Mouse (Mus musculus) heart, embryonic 16.5 days (tissue): Measurements from ENCODE around the gene Polr2c. TPM values are rescaled to one million over a fixed set of nuclear protein-coding genes. Genes with fewer than 3 reads are reported as not detected.

Experiments used
- ATAC-seq: fragments of 200-750 bp; cut with Nextera tagmentation; replicated peaks from 2 replicates; pipeline ENCODE4 v1.8.0; 2017; ENCODE audit warnings: moderate number of reproducible peaks; ENCODE audit not compliant: insufficient read depth, low FRiP score; ENCODE audit errors: extremely low read depth
- H3K27ac ChIP-seq: fragments of 300-500 bp; sonication (generic); 2 replicates; pipeline ENCODE4 v1.5.1; 2014; ENCODE audit warnings: mild to moderate bottlenecking, low read length, control low read depth, moderate library complexity
- H3K27me3 ChIP-seq: fragments of 300-500 bp; sonication (generic); 2 replicates; pipeline ENCODE4 v1.6.1; 2014; ENCODE audit warnings: low read length, mixed read lengths; ENCODE audit not compliant: control insufficient read depth, insufficient read depth
- H3K36me3 ChIP-seq: fragments of 300-500 bp; sonication (generic); 2 replicates; pipeline ENCODE4 v1.6.1; 2014; ENCODE audit not compliant: control insufficient read depth, insufficient read depth
- H3K4me1 ChIP-seq: fragments of 300-500 bp; sonication (generic); 2 replicates; pipeline ENCODE4 v1.6.1; 2014; ENCODE audit warnings: low read length, mixed read lengths; ENCODE audit not compliant: control insufficient read depth, insufficient read depth
- H3K4me2 ChIP-seq: fragments of 300-500 bp; sonication (generic); 2 replicates; pipeline ENCODE4 v1.6.1; 2014; ENCODE audit warnings: low read depth, mild to moderate bottlenecking, control low read depth, low read length
- H3K4me3 ChIP-seq: fragments of 300-500 bp; sonication (generic); 2 replicates; pipeline ENCODE4 v1.5.1; 2014; ENCODE audit warnings: mild to moderate bottlenecking, control low read depth, low read length
- H3K9ac ChIP-seq: fragments of 300-500 bp; sonication (generic); 2 replicates; pipeline ENCODE4 v1.6.1; 2014; ENCODE audit warnings: low read length, control low read depth
- H3K9me3 ChIP-seq: fragments of 300-500 bp; sonication (generic); replicated peaks from 2 replicates; pipeline ENCODE4 v1.6.1; 2016; ENCODE audit warnings: low read length; ENCODE audit not compliant: control insufficient read depth
- WGBS: fragments of 180-500 bp; shearing (Covaris S2); extraction: QIAGEN DNeasy Blood & Tissue Kit; methylation state at CpG from one replicate; pipeline ENCODE4 v1.1.7; 2014; 5-methylcytosine and 5-hydroxymethylcytosine counted together
- polyA plus RNA-seq: library from polyadenylated mRNA; unstranded; fragments of >200 nt; fragmentation: Nextera tagmentation; extraction: Ambion mirVana; gene quantifications from 2 replicates; pipeline ENCODE4 v1.2.1, GENCODE M21; 2015

The Polr2c gene
- polyA plus RNA-seq, 1 experiment from 2014 or later: 134 TPM

DNA sequence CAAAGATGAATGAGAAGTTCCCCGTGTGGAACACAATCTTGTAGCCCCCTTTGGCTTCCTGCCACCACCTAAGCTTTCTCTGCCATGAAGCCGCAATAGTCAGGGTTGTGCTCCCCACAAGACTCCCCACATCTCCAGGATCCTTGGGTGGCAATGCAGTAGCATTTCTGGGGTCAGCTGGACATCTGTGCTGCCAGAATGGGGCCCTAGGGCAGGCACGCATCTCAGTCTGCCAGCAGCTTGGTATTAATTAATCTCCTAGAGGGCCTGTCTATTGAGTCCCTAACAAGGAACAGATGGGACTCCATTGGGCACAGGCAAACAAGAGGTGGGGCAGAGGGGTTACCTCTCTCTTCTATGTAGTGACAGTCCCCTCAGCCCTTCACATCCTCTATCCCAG is 14.9 kb downstream of the Polr2c start:
- Histone ChIP-seq H3K36me3 (no peaks in the 10 kb centered on the region), H3K9me3 (no peaks in the 10 kb centered on the region), H3K4me2 (peak overlapping the region; percentile 32), H3K4me3 (no peak overlapping the region), H3K27me3 (no peaks in the 10 kb centered on the region), H3K4me1 (peaks cover 60% of the 10 kb centered on the region), H3K27ac (peak overlapping the region; percentile 28), H3K9ac (0 out of 2 replicates have a peak overlapping the region, but pooled peaks have one; percentile 5)
- 47% methylated on average over 3 of the region's 3 CpGs for WGBS
- no peak for ATAC-seq

DNA sequence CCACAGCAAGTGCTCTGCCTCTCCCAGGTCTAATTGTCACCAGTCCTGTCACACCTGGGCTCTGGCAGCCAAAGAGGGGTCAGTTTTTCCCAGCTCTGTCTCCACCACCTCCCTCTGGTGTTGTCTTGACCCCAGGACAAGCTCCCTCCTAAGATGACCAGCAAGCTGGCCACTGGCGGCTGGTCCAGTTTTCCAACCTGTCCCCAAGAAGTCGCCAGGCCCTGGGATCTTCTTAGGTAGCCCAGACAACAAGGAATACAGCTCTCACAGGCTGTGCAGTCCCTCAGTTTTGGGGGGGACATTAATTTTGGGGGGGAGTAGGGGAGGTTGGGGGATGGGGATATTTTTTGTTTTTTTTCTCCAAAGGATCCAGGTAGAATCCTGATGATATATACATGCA is 15.3 kb downstream of the Polr2c start:
- no peak overlapping the region for H3K27ac ChIP-seq
- no peaks in the 10 kb centered on the region for H3K9me3 ChIP-seq
- peak overlapping the region; percentile 32 for H3K4me2 ChIP-seq
- no peak overlapping the region for H3K4me3 ChIP-seq
- WGBS: 78% methylated on average over 2 of the region's 2 CpGs
- no peak for ATAC-seq
- H3K4me1 ChIP-seq: peaks cover 60% of the 10 kb centered on the region
- H3K9ac ChIP-seq: no peak overlapping the region
- no peaks in the 10 kb centered on the region for H3K27me3 ChIP-seq
- no peaks in the 10 kb centered on the region for H3K36me3 ChIP-seq

DNA sequence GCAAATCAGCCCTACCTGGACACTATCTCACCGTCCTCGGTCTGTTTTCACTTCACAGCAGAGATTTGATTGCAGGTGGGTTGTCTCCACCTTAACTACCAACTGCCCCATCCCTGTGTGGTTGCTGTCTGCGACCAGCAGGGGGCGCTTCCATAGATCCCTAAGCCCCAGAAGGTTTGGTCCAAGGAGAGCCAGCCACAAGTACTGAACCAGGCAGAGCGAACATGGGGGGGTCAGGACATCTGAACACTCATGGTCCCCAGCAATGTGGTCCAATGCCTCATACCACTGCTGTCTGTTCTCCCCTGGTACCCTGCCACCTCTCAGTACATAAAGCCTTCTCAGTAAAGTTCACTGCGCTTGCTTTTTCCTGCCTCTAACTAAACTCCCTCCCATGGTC is 17.1 kb downstream of the Polr2c start:
- ATAC-seq: no peak
- H3K36me3 ChIP-seq: no peaks in the 10 kb centered on the region
- peak overlapping the region; percentile 24; the same call in 1 of the 2 replicates for H3K9ac ChIP-seq
- peak overlapping the region; percentile 95 for H3K4me2 ChIP-seq
- 11% methylated on average over 6 of the region's 6 CpGs for WGBS
- no peaks in the 10 kb centered on the region for H3K9me3 ChIP-seq
- peak overlapping the region; percentile 67 for H3K4me3 ChIP-seq
- H3K27ac ChIP-seq: no peak overlapping the region
- peaks cover 46% of the 10 kb centered on the region for H3K4me1 ChIP-seq
- no peaks in the 10 kb centered on the region for H3K27me3 ChIP-seq

DNA sequence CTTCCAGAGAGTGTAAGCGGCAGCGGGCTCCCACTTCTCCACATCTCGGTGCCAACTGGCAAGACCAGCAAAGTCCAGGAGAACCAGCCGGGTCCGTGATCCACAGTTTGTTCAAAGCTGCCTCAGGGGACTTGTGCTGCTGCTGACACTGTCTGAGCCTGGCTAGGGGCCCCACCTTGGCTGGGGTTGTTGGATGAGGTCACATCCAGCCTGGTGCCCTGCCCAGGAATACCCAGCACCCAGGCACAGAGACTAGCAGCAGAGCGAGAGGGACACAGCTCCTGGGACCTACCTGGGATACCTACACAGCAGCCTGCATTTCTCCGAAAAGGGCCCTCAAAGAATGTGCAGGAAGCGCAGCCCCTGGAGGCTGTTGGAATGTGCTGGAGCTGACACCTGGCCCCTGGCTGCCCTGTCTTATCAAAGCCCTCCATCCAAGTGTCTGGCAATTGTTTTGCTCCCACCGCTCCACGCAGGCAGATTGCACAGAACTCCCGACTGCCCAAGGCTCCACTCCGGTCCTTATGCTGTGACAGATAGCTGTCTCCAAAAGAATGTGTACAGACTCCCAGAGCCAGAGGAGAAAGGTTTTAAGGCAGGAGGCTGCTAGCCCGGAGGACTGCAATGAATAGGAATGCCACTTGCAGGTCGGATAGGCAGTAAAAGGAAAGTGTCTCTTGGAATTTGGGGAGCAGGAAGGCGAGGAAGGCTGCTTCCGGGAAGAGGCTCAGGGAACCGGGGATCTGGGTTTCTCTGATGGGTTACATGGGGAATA is 18.0 kb downstream of the Polr2c start:
- peaks cover 38% of the 10 kb centered on the region for H3K4me1 ChIP-seq
- no peaks in the 10 kb centered on the region for H3K9me3 ChIP-seq
- H3K27me3 ChIP-seq: no peaks in the 10 kb centered on the region
- H3K9ac ChIP-seq: peak overlapping the region; percentile 82
- peak overlapping the region; percentile 67 for H3K4me3 ChIP-seq
- peak overlapping the region; percentile 95 for H3K4me2 ChIP-seq
- H3K27ac ChIP-seq: peak overlapping the region; percentile 78
- WGBS: 8% methylated on average over 17 of the region's 17 CpGs
- no peaks in the 10 kb centered on the region for H3K36me3 ChIP-seq
- ATAC-seq: no peak

- under 1% methylated on average over 16 of the region's 20 CpGs for WGBS
- ATAC-seq: no peak
- no peaks in the 10 kb centered on the region for H3K36me3 ChIP-seq
- peak overlapping the region; percentile 82 for H3K9ac ChIP-seq
- peak overlapping the region; percentile 95 for H3K4me2 ChIP-seq
- peak overlapping the region; percentile 78 for H3K27ac ChIP-seq
- H3K9me3 ChIP-seq: no peaks in the 10 kb centered on the region
- peaks cover 33% of the 10 kb centered on the region for H3K4me1 ChIP-seq
- H3K27me3 ChIP-seq: no peaks in the 10 kb centered on the region
- peak overlapping the region; percentile 67 for H3K4me3 ChIP-seq
Observed at GRCm38 (mm10) chr8:94875871-94876150, 18.6 kb downstream of the Polr2c start.

DNA sequence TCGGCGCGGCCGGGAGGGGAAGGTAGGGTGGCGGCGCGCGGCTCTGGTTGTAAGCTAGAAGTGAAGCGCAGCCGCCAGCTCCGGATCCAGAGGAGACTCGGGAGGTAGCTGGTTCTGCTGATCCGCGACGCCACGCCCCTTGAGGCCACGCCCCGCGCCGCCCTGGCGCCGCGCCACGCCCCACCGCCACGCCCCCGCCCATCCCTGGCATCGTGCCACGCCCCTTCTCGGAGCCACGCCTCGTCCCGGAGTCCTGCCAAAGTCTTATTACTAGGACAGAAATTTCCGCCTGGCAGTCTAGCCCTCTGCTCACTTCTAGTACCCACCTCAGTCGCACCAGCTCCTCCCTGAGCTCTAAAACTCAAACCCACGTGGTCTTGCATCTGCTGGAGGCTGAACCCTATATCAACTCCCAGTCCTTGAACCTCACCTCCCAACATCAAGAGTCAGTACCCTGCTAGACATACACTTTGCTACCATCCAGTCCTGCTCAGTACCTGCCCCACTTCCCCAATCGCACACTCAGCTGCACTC is 19.0 kb downstream of the Polr2c start, which contains the start of gene Dok4:
TSS of gene Dok4 (minus strand) at position 134 of the 534 bp plus-strand sequence.
- peak within 1 kb of the TSS; percentile 95 for H3K4me2 ChIP-seq
- peaks cover 29% of the 10 kb centered on the region for H3K4me1 ChIP-seq
- peak within 1 kb of the TSS; percentile 82 for H3K9ac ChIP-seq
- WGBS: 2% methylated on average over 28 of the region's 37 CpGs
- no peaks in the 10 kb centered on the region for H3K27me3 ChIP-seq
- peak within 1 kb of the TSS; percentile 67 for H3K4me3 ChIP-seq
- no peaks in the 10 kb centered on the region for H3K9me3 ChIP-seq
- peak within 1 kb of the TSS; percentile 78 for H3K27ac ChIP-seq
- H3K36me3 ChIP-seq: no peaks in the 10 kb centered on the region
- peak; percentile 80 for ATAC-seq

- Histone ChIP-seq H3K9me3 (no peaks in the 10 kb centered on the region), H3K4me1 (peaks cover 25% of the 10 kb centered on the region), H3K27me3 (no peaks in the 10 kb centered on the region), H3K9ac (no peak overlapping the region), H3K4me3 (no peak overlapping the region), H3K4me2 (peak overlapping the region; percentile 95), H3K36me3 (no peaks in the 10 kb centered on the region), H3K27ac (peak overlapping the region; percentile 20; the same call in 1 of the 2 replicates)
- no peak for ATAC-seq
- 45% methylated on average over 3 of the region's 3 CpGs for WGBS
Observed at GRCm38 (mm10) chr8:94876820-94877219, 19.6 kb downstream of the Polr2c start.

GRCm38 (mm10) chr8:94880742-94881141 is 23.5 kb downstream of the Polr2c start:
- WGBS: 55% methylated on average over 4 of the region's 4 CpGs
- Histone ChIP-seq H3K27me3 (no peaks in the 10 kb centered on the region), H3K9me3 (no peaks in the 10 kb centered on the region), H3K36me3 (no peaks in the 10 kb centered on the region), H3K4me1 (peaks cover 7% of the 10 kb centered on the region), H3K27ac (no peak overlapping the region), H3K4me3 (no peak overlapping the region), H3K9ac (no peak overlapping the region), H3K4me2 (no peak overlapping the region)
- ATAC-seq: no peak

- Histone ChIP-seq H3K4me3 (peak overlapping the region; percentile 16; the same call in 1 of the 2 replicates), H3K36me3 (no peaks in the 10 kb centered on the region), H3K4me2 (peak overlapping the region; percentile 51), H3K27me3 (no peaks in the 10 kb centered on the region), H3K27ac (no peak overlapping the region), H3K4me1 (peaks cover 6% of the 10 kb centered on the region; the same call in 1 of the 2 replicates), H3K9ac (no peak overlapping the region), H3K9me3 (no peaks in the 10 kb centered on the region)
- no peak for ATAC-seq
- 26% methylated on average over 14 of the region's 14 CpGs for WGBS
Observed at GRCm38 (mm10) chr8:94888383-94889036, 31.3 kb downstream of the Polr2c start.
